Mouse (Mus musculus) cerebellum, adult 2 months (tissue): ENCODE results near the gene Zscan22.

ENCODE experiments used
- CTCF ChIP-seq: fragments of 200-500 bp; IDR thresholded peaks from 2 replicates; pipeline ENCODE4 v1.5.1; 2011; ENCODE audit warnings: low read depth, mild to moderate bottlenecking, control low read depth, low read length, moderate library complexity, borderline replicate concordance; ENCODE audit not compliant: insufficient read depth
- POLR2A ChIP-seq: fragments of 200-500 bp; IDR thresholded peaks from 2 replicates; pipeline ENCODE4 v1.6.1; 2011; ENCODE audit warnings: low read length, control low read depth, borderline replicate concordance; ENCODE audit not compliant: insufficient read depth

- TF ChIP-seq CTCF (no peak), POLR2A (0 out of 2 replicates have a peak, but pooled peaks have one; percentile 25)
Measured at GRCm38 (mm10) chr7:12927693-12928589, 30.3 kb downstream of the Zscan22 start.
